Mouse (Mus musculus) adrenal gland (tissue): ENCODE measurements at regions not wholly inside any gene's neighbourhood (a gene's known extent, or its start where the extent isn't known, plus 50 kb on each side); places are given as distances from the start of the nearest gene placed in this dataset.

Experiments
- intact Hi-C: fragments of 180-260 bp; cut with DNase I; formaldehyde crosslinking; loops from one replicate; pipeline ENCODE4 v1.15.1; 2025

- intact Hi-C loops = no loop called here
Measured at GRCm38 (mm10) chr9:47253836-47254657, 255.5 kb downstream of the Gm4791 start.

GRCm38 (mm10) chr9:47265946-47266490 lies 264.0 kb upstream of the Cadm1 start:
- intact Hi-C loops = no loop called here

GRCm38 (mm10) chr9:47276303-47277005 lies 253.5 kb upstream of the Cadm1 start:
- intact Hi-C loops = no loop called here

GRCm38 (mm10) chr9:47279410-47279809 lies 250.6 kb upstream of the Cadm1 start:
- intact Hi-C loops = no loop called here

- intact Hi-C loops = no loop called here
Measured at GRCm38 (mm10) chr9:47280146-47280545, 249.8 kb upstream of the Cadm1 start.

- intact Hi-C loops = no loop called here
Measured at GRCm38 (mm10) chr9:47280598-47280997, 249.4 kb upstream of the Cadm1 start.

- intact Hi-C loops = no loop called here
Measured at GRCm38 (mm10) chr9:47283746-47284455, 246.1 kb upstream of the Cadm1 start.

- intact Hi-C loops = no loop called here
Measured at GRCm38 (mm10) chr9:47286930-47287722, 242.8 kb upstream of the Cadm1 start.

- intact Hi-C loops = no loop called here
Measured at GRCm38 (mm10) chr9:47288587-47289199, 241.3 kb upstream of the Cadm1 start.

- intact Hi-C loops = no loop called here
Measured at GRCm38 (mm10) chr9:47300633-47301032, 229.3 kb upstream of the Cadm1 start.

GRCm38 (mm10) chr9:47307125-47307751 lies 222.7 kb upstream of the Cadm1 start:
- intact Hi-C loops = no loop called here

- intact Hi-C loops = no loop called here
Measured at GRCm38 (mm10) chr9:47307752-47308500, 222.0 kb upstream of the Cadm1 start.

- intact Hi-C loops = no loop called here
Measured at GRCm38 (mm10) chr9:47313433-47313832, 216.5 kb upstream of the Cadm1 start.

- intact Hi-C loops = no loop called here
Measured at GRCm38 (mm10) chr9:47314236-47314635, 215.7 kb upstream of the Cadm1 start.

- intact Hi-C loops = no loop called here
Measured at GRCm38 (mm10) chr9:47320345-47320744, 209.6 kb upstream of the Cadm1 start.

GRCm38 (mm10) chr9:47321106-47321789 lies 208.7 kb upstream of the Cadm1 start:
- intact Hi-C loops = no loop called here

GRCm38 (mm10) chr9:47322293-47322692 lies 207.7 kb upstream of the Cadm1 start:
- intact Hi-C loops = no loop called here

- intact Hi-C loops = no loop called here
Measured at GRCm38 (mm10) chr9:47323051-47323450, 206.9 kb upstream of the Cadm1 start.

- intact Hi-C loops = no loop called here
Measured at GRCm38 (mm10) chr9:47327575-47327974, 202.4 kb upstream of the Cadm1 start.
